Mouse (Mus musculus) intestine, postnatal 0 days (tissue): Measurements from ENCODE around the gene Hivep2. TPM values are rescaled to one million over a fixed set of nuclear protein-coding genes. Genes with fewer than 3 reads are reported as not detected.

ENCODE experiments used
- ATAC-seq: fragments of 200-750 bp; cut with Nextera tagmentation; 2 replicates; pipeline ENCODE4 v1.8.0; 2017; ENCODE audit warnings: mild to moderate bottlenecking, moderate TSS enrichment, moderate library complexity
- H3K27ac ChIP-seq: fragments of 300-500 bp; sonication (generic); 2 replicates; pipeline ENCODE4 v1.5.1; 2014; ENCODE audit warnings: mild to moderate bottlenecking, low read depth, low read length, moderate library complexity
- H3K27me3 ChIP-seq: fragments of 300-500 bp; sonication (generic); replicated peaks from 2 replicates; pipeline ENCODE4 v1.6.1; 2014; ENCODE audit warnings: low read length, mixed read lengths; ENCODE audit not compliant: control insufficient read depth, insufficient read depth
- H3K36me3 ChIP-seq: fragments of 300-500 bp; sonication (generic); 2 replicates; pipeline ENCODE4 v1.6.1; 2014; ENCODE audit warnings: mild to moderate bottlenecking, moderate library complexity; ENCODE audit not compliant: control insufficient read depth, insufficient read depth
- H3K4me1 ChIP-seq: fragments of 300-500 bp; sonication (generic); replicated peaks from 2 replicates; pipeline ENCODE4 v1.6.1; 2014; ENCODE audit warnings: antibody characterized with exemption, low read length, mixed read lengths; ENCODE audit not compliant: control insufficient read depth, insufficient read depth
- H3K4me2 ChIP-seq: fragments of 300-500 bp; sonication (generic); replicated peaks from 2 replicates; pipeline ENCODE4 v1.6.1; 2014; ENCODE audit warnings: low read depth, mild to moderate bottlenecking, moderate library complexity
- H3K4me3 ChIP-seq: fragments of 300-500 bp; sonication (generic); 2 replicates; pipeline ENCODE4 v1.5.1; 2014; ENCODE audit warnings: low read depth, low read length
- H3K9ac ChIP-seq: fragments of 300-500 bp; sonication (generic); 2 replicates; pipeline ENCODE4 v1.6.1; 2014; ENCODE audit warnings: mild to moderate bottlenecking, low read depth, low read length
- H3K9me3 ChIP-seq: fragments of 300-500 bp; sonication (generic); 2 replicates; pipeline ENCODE4 v1.6.1; 2016; ENCODE audit warnings: mixed run types; ENCODE audit not compliant: control insufficient read depth
- CTCF ChIP-seq: sonication (generic); IDR thresholded peaks from 2 replicates; pipeline ENCODE4 v1.5.1; 2016; ENCODE audit warnings: low read depth, mild to moderate bottlenecking, control low read depth, antibody characterized with exemption, moderate library complexity
- WGBS: fragments of 180-500 bp; shearing (Covaris S2); extraction: QIAGEN DNeasy Blood & Tissue Kit; methylation state at CpG from one replicate; pipeline ENCODE4 v1.1.7; 2014; 5-methylcytosine and 5-hydroxymethylcytosine counted together
- polyA plus RNA-seq: library from polyadenylated mRNA; unstranded; fragments of >200 nt; fragmentation: Nextera tagmentation; extraction: Ambion mirVana; gene quantifications from 2 replicates; pipeline ENCODE4 v1.2.1, GENCODE M21; 2015

Hivep2 gene
- polyA plus RNA-seq, 1 experiment from 2014 or later, result 3.5 TPM

- TF ChIP-seq CTCF, result no peak
- Histone ChIP-seq H3K9me3 (no peaks in the 10 kb centered on the region), H3K4me3 (no peak overlapping the region), H3K36me3 (no peaks in the 10 kb centered on the region), H3K4me2 (no peak overlapping the region), H3K27ac (no peak overlapping the region), H3K9ac (no peak overlapping the region), H3K27me3 (no peaks in the 10 kb centered on the region), H3K4me1 (0 out of 2 replicates have a peak, but pooled peaks cover 3% of the 10 kb centered on the region)
- no peak for ATAC-seq
- 76% methylated on average over 3 of the region's 3 CpGs for WGBS
Observed at GRCm38 (mm10) chr10:14019198-14019597, 53.3 kb downstream of the Hivep2 start.

GRCm38 (mm10) chr10:14020253-14020652 lies 54.4 kb downstream of the Hivep2 start:
- 41% methylated on average over 7 of the region's 7 CpGs for WGBS
- no peaks in the 10 kb centered on the region for H3K9me3 ChIP-seq
- H3K27ac ChIP-seq, result no peak overlapping the region
- no peak overlapping the region for H3K4me3 ChIP-seq
- H3K4me2 ChIP-seq, result no peak overlapping the region
- no peak for ATAC-seq
- no peak for TF ChIP-seq CTCF
- H3K9ac ChIP-seq, result no peak overlapping the region
- no peaks in the 10 kb centered on the region for H3K36me3 ChIP-seq
- H3K4me1 ChIP-seq, result 0 out of 2 replicates have a peak, but pooled peaks cover 3% of the 10 kb centered on the region
- no peaks in the 10 kb centered on the region for H3K27me3 ChIP-seq

GRCm38 (mm10) chr10:14024971-14025370 lies 59.1 kb downstream of the Hivep2 start:
- no peak for TF ChIP-seq CTCF
- Histone ChIP-seq H3K36me3 (no peaks in the 10 kb centered on the region), H3K9ac (no peak overlapping the region), H3K4me2 (no peak overlapping the region), H3K9me3 (no peaks in the 10 kb centered on the region), H3K27ac (no peak overlapping the region), H3K4me3 (no peak overlapping the region), H3K27me3 (no peaks in the 10 kb centered on the region), H3K4me1 (no peaks in the 10 kb centered on the region)
- ATAC-seq, result no peak
- 88% methylated on average over 7 of the region's 7 CpGs for WGBS

GRCm38 (mm10) chr10:14027751-14028150 lies 61.9 kb downstream of the Hivep2 start:
- ATAC-seq, result no peak
- 75% methylated on average over 1 of the region's 1 CpGs for WGBS
- Histone ChIP-seq H3K27ac (no peak overlapping the region), H3K4me3 (no peak overlapping the region), H3K4me2 (no peak overlapping the region), H3K9ac (no peak overlapping the region), H3K27me3 (no peaks in the 10 kb centered on the region), H3K4me1 (0 out of 2 replicates have a peak, but pooled peaks cover 2% of the 10 kb centered on the region), H3K36me3 (no peaks in the 10 kb centered on the region), H3K9me3 (no peaks in the 10 kb centered on the region)
- no peak for TF ChIP-seq CTCF

- Histone ChIP-seq H3K36me3 (no peaks in the 10 kb centered on the region), H3K27ac (no peak overlapping the region), H3K4me1 (0 out of 2 replicates have a peak, but pooled peaks cover 2% of the 10 kb centered on the region), H3K9ac (no peak overlapping the region), H3K27me3 (no peaks in the 10 kb centered on the region), H3K4me2 (no peak overlapping the region), H3K9me3 (no peaks in the 10 kb centered on the region), H3K4me3 (no peak overlapping the region)
- whole genome bisulfite sequencing, result 80% methylated on average over 7 of the region's 7 CpGs
- TF ChIP-seq CTCF, result no peak
- no peak for ATAC-seq
Observed at GRCm38 (mm10) chr10:14028956-14029355, 63.1 kb downstream of the Hivep2 start.

- 0 out of 2 replicates have a peak overlapping the region, but pooled peaks have one; percentile 35 for H3K27ac ChIP-seq
- WGBS, result 39% methylated on average over 14 of the region's 14 CpGs
- ATAC-seq, result peak; percentile 54; the same call in 1 of the 2 replicates
Observed at GRCm38 (mm10) chr10:14030458-14031035, 64.7 kb downstream of the Hivep2 start.

More at GRCm38 (mm10) chr10:14030458-14031035, 64.7 kb downstream of the Hivep2 start:
- no peak for TF ChIP-seq CTCF
- peak overlapping the region; percentile 52 for H3K4me2 ChIP-seq
- no peaks in the 10 kb centered on the region for H3K27me3 ChIP-seq
- no peaks in the 10 kb centered on the region for H3K9me3 ChIP-seq
- 0 out of 2 replicates have a peak, but pooled peaks cover 2% of the 10 kb centered on the region for H3K4me1 ChIP-seq
- H3K36me3 ChIP-seq, result no peaks in the 10 kb centered on the region
- no peak overlapping the region for H3K9ac ChIP-seq
- no peak overlapping the region; the same call in 1 of the 2 replicates for H3K4me3 ChIP-seq
